Mouse (Mus musculus) liver, embryonic 13.5 days (tissue): ENCODE measurements at regions not wholly inside any gene's neighbourhood (a gene's known extent, or its start where the extent isn't known, plus 50 kb on each side); places are given as distances from the start of the nearest gene placed in this dataset.
A peak's percentile ranks its signal among the peaks of the same experiment; 100 is the strongest.
"Not testable (repeated sequence)": the region's sequence is repeated elsewhere in the genome, so short reads cannot be mapped to it uniquely, and the experiment has no call there.

Experiments used
- ATAC-seq: fragments of 200-750 bp; cut with Nextera tagmentation; 2 replicates; pipeline ENCODE4 v1.8.0; 2017; ENCODE audit warnings: low read depth, mild to moderate bottlenecking, moderate number of reproducible peaks, moderate library complexity
- DNase-seq: peaks from one replicate; pipeline ENCODE4 v3.0.0; 2022
- H3K27ac ChIP-seq: fragments of 300-500 bp; sonication (generic); 2 replicates; pipeline ENCODE4 v1.5.1; 2015; ENCODE audit warnings: moderate library complexity, mild to moderate bottlenecking, inconsistent platforms
- H3K27me3 ChIP-seq: fragments of 300-500 bp; sonication (generic); 2 replicates; pipeline ENCODE4 v1.6.1; 2015; ENCODE audit warnings: mild to moderate bottlenecking, inconsistent platforms
- H3K36me3 ChIP-seq: fragments of 300-500 bp; sonication (generic); 2 replicates; pipeline ENCODE4 v1.6.1; 2015; ENCODE audit warnings: mild to moderate bottlenecking, inconsistent platforms
- H3K4me1 ChIP-seq: fragments of 300-500 bp; sonication (generic); replicated peaks from 2 replicates; pipeline ENCODE4 v1.6.1; 2015; ENCODE audit warnings: inconsistent platforms
- H3K4me2 ChIP-seq: fragments of 300-500 bp; sonication (generic); 2 replicates; pipeline ENCODE4 v1.6.1; 2015; ENCODE audit warnings: inconsistent platforms, mild to moderate bottlenecking, moderate library complexity
- H3K4me3 ChIP-seq: fragments of 300-500 bp; sonication (generic); replicated peaks from 2 replicates; pipeline ENCODE4 v1.5.1; 2015; ENCODE audit warnings: mild to moderate bottlenecking, inconsistent platforms
- H3K9ac ChIP-seq: fragments of 300-500 bp; sonication (generic); 2 replicates; pipeline ENCODE4 v1.6.1; 2015; ENCODE audit warnings: mild to moderate bottlenecking, inconsistent platforms
- H3K9me3 ChIP-seq: fragments of 300-500 bp; sonication (generic); replicated peaks from 2 replicates; pipeline ENCODE4 v1.6.1; 2016; ENCODE audit warnings: inconsistent platforms
- WGBS: fragments of 180-500 bp; shearing (Covaris S2); methylation state at CpG from one replicate; pipeline ENCODE4 v1.1.7; 2015; ENCODE audit not compliant: insufficient replicate concordance; 5-methylcytosine and 5-hydroxymethylcytosine counted together

- H3K36me3 ChIP-seq, H3K27me3 ChIP-seq, H3K4me2 ChIP-seq, H3K27ac ChIP-seq, H3K4me1 ChIP-seq, H3K4me3 ChIP-seq, H3K9ac ChIP-seq, DNase-seq, H3K9me3 ChIP-seq, ATAC-seq: not testable (repeated sequence)
- WGBS: 25% methylated on average over 1 of the region's 2 CpGs
Measured at GRCm38 (mm10) chr12:23325756-23326155, 454.3 kb downstream of the Gm10330 start.

GRCm38 (mm10) chr12:23315186-23315585 is 464.9 kb downstream of the Gm10330 start:
- H3K27me3 ChIP-seq, DNase-seq, H3K27ac ChIP-seq, H3K4me1 ChIP-seq, H3K36me3 ChIP-seq, H3K9me3 ChIP-seq, H3K9ac ChIP-seq: not testable (repeated sequence)
- Histone ChIP-seq H3K4me3 (peak overlapping the region; percentile 48), H3K4me2 (peak overlapping the region; percentile 56)
- peak; percentile 58 for ATAC-seq
- WGBS: 1% methylated on average over 26 of the region's 38 CpGs
